Mouse (Mus musculus): ENCODE data around the gene 6330409D20Rik. TPM values are rescaled to one million over a fixed set of nuclear protein-coding genes. Genes with fewer than 3 reads are reported as not detected.

Gene 6330409D20Rik
- polyA plus RNA-seq, 1 experiment from 2014 or later: 3.3 TPM

- no peak overlapping the region for H3K4me2 ChIP-seq
- H3K4me1 ChIP-seq (replicated peaks): peaks cover 17% of the 10 kb centered on the region
- H3K27ac ChIP-seq: no peak overlapping the region
- H3K9ac ChIP-seq: no peak overlapping the region
- no peak for ATAC-seq (ENCODE audit: low FRiP score)
- H3K4me3 ChIP-seq: no peak overlapping the region
- H3K9me3 ChIP-seq: no peaks in the 10 kb centered on the region
- WGBS: 65% methylated on average over 5 of the region's 5 CpGs
- H3K27me3 ChIP-seq: no peaks in the 10 kb centered on the region
- H3K36me3 ChIP-seq: no peaks in the 10 kb centered on the region
These were observed 28.7 kb upstream of the 6330409D20Rik start for GRCm38 (mm10) chr2:32769327-32770085.

- H3K9me3 ChIP-seq: no peaks in the 10 kb centered on the region
- H3K4me2 ChIP-seq: no peak overlapping the region
- no peaks in the 10 kb centered on the region for H3K27me3 ChIP-seq
- no peak overlapping the region for H3K4me3 ChIP-seq
- no peak overlapping the region for H3K27ac ChIP-seq
- 59% methylated on average over 19 of the region's 19 CpGs for WGBS
- H3K9ac ChIP-seq: no peak overlapping the region
- no peaks in the 10 kb centered on the region for H3K36me3 ChIP-seq
- peaks cover 17% of the 10 kb centered on the region for H3K4me1 ChIP-seq (replicated peaks)
- ATAC-seq (ENCODE audit: low FRiP score): no peak
These were observed 28.0 kb upstream of the 6330409D20Rik start for GRCm38 (mm10) chr2:32768661-32769285.

GRCm38 (mm10) chr2:32767241-32767640, 26.4 kb upstream of the 6330409D20Rik start:
- Histone ChIP-seq H3K9me3 (no peaks in the 10 kb centered on the region), H3K36me3 (peaks cover 14% of the 10 kb centered on the region), H3K4me1 (replicated peaks) (peaks cover 17% of the 10 kb centered on the region), H3K27ac (no peak overlapping the region), H3K4me3 (no peak overlapping the region), H3K9ac (no peak overlapping the region), H3K27me3 (no peaks in the 10 kb centered on the region), H3K4me2 (no peak overlapping the region)
- ATAC-seq (ENCODE audit: low FRiP score): no peak
- 68% methylated on average over 12 of the region's 12 CpGs for WGBS

GRCm38 (mm10) chr2:32763353-32763752, 22.5 kb upstream of the 6330409D20Rik start:
- no peak overlapping the region for H3K4me3 ChIP-seq
- H3K9me3 ChIP-seq: no peaks in the 10 kb centered on the region
- ATAC-seq (ENCODE audit: low FRiP score): no peak
- no peaks in the 10 kb centered on the region for H3K27me3 ChIP-seq
- H3K9ac ChIP-seq: no peak overlapping the region
- H3K4me1 ChIP-seq (replicated peaks): peaks cover 24% of the 10 kb centered on the region
- 81% methylated on average over 3 of the region's 3 CpGs for WGBS
- H3K36me3 ChIP-seq: peaks cover 45% of the 10 kb centered on the region
- H3K4me2 ChIP-seq: no peak overlapping the region
- no peak overlapping the region for H3K27ac ChIP-seq

- no peak overlapping the region for H3K4me3 ChIP-seq
- ATAC-seq (ENCODE audit: low FRiP score): no peak
- H3K36me3 ChIP-seq: peaks cover 45% of the 10 kb centered on the region
- H3K27ac ChIP-seq: no peak overlapping the region
- H3K27me3 ChIP-seq: no peaks in the 10 kb centered on the region
- WGBS: 81% methylated on average over 4 of the region's 4 CpGs
- peaks cover 23% of the 10 kb centered on the region for H3K4me1 ChIP-seq (replicated peaks)
- H3K9me3 ChIP-seq: no peaks in the 10 kb centered on the region
- H3K9ac ChIP-seq: no peak overlapping the region
- no peak overlapping the region for H3K4me2 ChIP-seq
These were observed 21.0 kb upstream of the 6330409D20Rik start for GRCm38 (mm10) chr2:32761859-32762258.

- Histone ChIP-seq H3K4me3 (no peak overlapping the region), H3K36me3 (peaks cover 45% of the 10 kb centered on the region), H3K27me3 (no peaks in the 10 kb centered on the region), H3K4me1 (replicated peaks) (peaks cover 23% of the 10 kb centered on the region), H3K4me2 (no peak overlapping the region), H3K27ac (no peak overlapping the region), H3K9me3 (no peaks in the 10 kb centered on the region), H3K9ac (no peak overlapping the region)
- no peak for ATAC-seq (ENCODE audit: low FRiP score)
- 88% methylated on average over 14 of the region's 14 CpGs for WGBS
These were observed 20.5 kb upstream of the 6330409D20Rik start for GRCm38 (mm10) chr2:32761361-32761760.

GRCm38 (mm10) chr2:32759001-32759400, 18.2 kb upstream of the 6330409D20Rik start:
- H3K27ac ChIP-seq: peak overlapping the region; percentile 30; the same call in 1 of the 2 replicates
- H3K4me2 ChIP-seq: no peak overlapping the region
- 92% methylated on average over 2 of the region's 2 CpGs for WGBS
- peaks cover 58% of the 10 kb centered on the region for H3K36me3 ChIP-seq
- no peaks in the 10 kb centered on the region for H3K9me3 ChIP-seq
- ATAC-seq (ENCODE audit: low FRiP score): no peak
- H3K9ac ChIP-seq: peak overlapping the region; percentile 95; the same call in 1 of the 2 replicates
- peaks cover 23% of the 10 kb centered on the region for H3K4me1 ChIP-seq (replicated peaks)
- H3K27me3 ChIP-seq: no peaks in the 10 kb centered on the region
- no peak overlapping the region for H3K4me3 ChIP-seq

- Histone ChIP-seq H3K4me3 (peak overlapping the region; percentile 71; the same call in 1 of the 2 replicates), H3K27ac (peak overlapping the region; percentile 30; the same call in 1 of the 2 replicates), H3K9me3 (no peaks in the 10 kb centered on the region), H3K9ac (peak overlapping the region; percentile 95; the same call in 1 of the 2 replicates), H3K27me3 (no peaks in the 10 kb centered on the region), H3K36me3 (peaks cover 60% of the 10 kb centered on the region), H3K4me1 (replicated peaks) (peaks cover 23% of the 10 kb centered on the region), H3K4me2 (peak overlapping the region; percentile 55; the same call in 1 of the 2 replicates)
- no peak for ATAC-seq (ENCODE audit: low FRiP score)
- 71% methylated on average over 8 of the region's 8 CpGs for WGBS
These were observed 17.7 kb upstream of the 6330409D20Rik start for GRCm38 (mm10) chr2:32758503-32758902.

GRCm38 (mm10) chr2:32757056-32757845, 16.4 kb upstream of the 6330409D20Rik start, which contains the start of gene Tor2a:
Gene Tor2a, plus strand, starts transcription at chr2:32757234.
- Histone ChIP-seq H3K9me3 (no peaks in the 10 kb centered on the region), H3K4me3 (peak within 1 kb of the TSS; percentile 71), H3K36me3 (peaks cover 60% of the 10 kb centered on the region), H3K27me3 (no peaks in the 10 kb centered on the region), H3K9ac (peak within 1 kb of the TSS; percentile 95), H3K27ac (peak within 1 kb of the TSS; percentile 94), H3K4me2 (peak within 1 kb of the TSS; percentile 55), H3K4me1 (replicated peaks) (peaks cover 27% of the 10 kb centered on the region)
- peak; percentile 94 for ATAC-seq (ENCODE audit: low FRiP score)
- WGBS: under 1% methylated on average over 66 of the region's 66 CpGs

- peak overlapping the region; percentile 71; the same call in 1 of the 2 replicates for H3K4me3 ChIP-seq
- ATAC-seq (ENCODE audit: low FRiP score): peak; percentile 55
- 32% methylated on average over 6 of the region's 6 CpGs for WGBS
- no peaks in the 10 kb centered on the region for H3K9me3 ChIP-seq
- H3K36me3 ChIP-seq: peaks cover 59% of the 10 kb centered on the region
- no peaks in the 10 kb centered on the region for H3K27me3 ChIP-seq
- peak overlapping the region; percentile 94; the same call in 1 of the 2 replicates for H3K27ac ChIP-seq
- H3K4me1 ChIP-seq (replicated peaks): peaks cover 33% of the 10 kb centered on the region
- H3K4me2 ChIP-seq: peak overlapping the region; percentile 55; the same call in 1 of the 2 replicates
- H3K9ac ChIP-seq: no peak overlapping the region
These were observed 15.8 kb upstream of the 6330409D20Rik start for GRCm38 (mm10) chr2:32756674-32757055.

GRCm38 (mm10) chr2:32752181-32752580, 11.4 kb upstream of the 6330409D20Rik start:
- Histone ChIP-seq H3K9ac (peak overlapping the region; percentile 62; the same call in 1 of the 2 replicates), H3K4me3 (peak overlapping the region; percentile 32), H3K27me3 (no peaks in the 10 kb centered on the region), H3K36me3 (peaks cover 65% of the 10 kb centered on the region), H3K4me1 (replicated peaks) (peaks cover 27% of the 10 kb centered on the region), H3K27ac (no peak overlapping the region), H3K9me3 (no peaks in the 10 kb centered on the region), H3K4me2 (peak overlapping the region; percentile 53)
- no peak for ATAC-seq (ENCODE audit: low FRiP score)
- 60% methylated on average over 10 of the region's 10 CpGs for WGBS

GRCm38 (mm10) chr2:32751665-32752033, 10.8 kb upstream of the 6330409D20Rik start:
- H3K4me3 ChIP-seq: peak overlapping the region; percentile 32

More at GRCm38 (mm10) chr2:32751665-32752033, 10.8 kb upstream of the 6330409D20Rik start:
- H3K4me2 ChIP-seq: peak overlapping the region; percentile 53
- H3K4me1 ChIP-seq (replicated peaks): peaks cover 27% of the 10 kb centered on the region
- 0 out of 2 replicates have a peak, but pooled peaks have one; percentile 6 for ATAC-seq (ENCODE audit: low FRiP score)
- H3K9ac ChIP-seq: peak overlapping the region; percentile 62
- 24% methylated on average over 8 of the region's 10 CpGs for WGBS
- no peaks in the 10 kb centered on the region for H3K27me3 ChIP-seq
- H3K9me3 ChIP-seq: no peaks in the 10 kb centered on the region
- peaks cover 70% of the 10 kb centered on the region for H3K36me3 ChIP-seq
- H3K27ac ChIP-seq: peak overlapping the region; percentile 86
